ENCODE assay signal across 23 mouse cellular contexts in the genomic region with DNA sequence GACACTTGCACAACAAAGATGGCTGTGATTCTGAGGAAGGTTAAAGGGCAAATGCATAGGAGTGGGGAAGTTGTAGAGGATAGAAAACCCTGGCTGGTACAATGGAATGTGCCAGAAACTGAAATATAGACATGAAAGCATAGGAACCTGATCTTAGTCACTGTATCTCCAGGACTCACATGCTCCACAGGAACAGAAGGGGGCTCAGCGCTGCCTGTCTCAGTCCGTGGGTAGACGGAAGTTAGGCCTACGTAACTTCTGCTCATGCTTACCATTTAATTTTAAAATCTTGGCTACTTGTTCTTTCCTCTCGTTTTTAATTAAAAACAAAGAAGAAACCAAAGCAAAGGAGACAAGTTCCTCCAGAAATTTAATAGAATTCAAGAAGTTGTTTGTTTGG. TPM values are rescaled to one million over a fixed set of nuclear protein-coding genes. Genes with fewer than 3 reads are reported as not detected.
DNase-seq lines count a peak whose midpoint lies in the region; ATAC-seq lines count a peak whose summit lies in the region.
"Had no signal": no experiment of that assay in that cellular context is flagged by ENCODE, and none has a peak within 500 bp of the region (broad histone marks: within the 10 kb centered on the region; RNA-seq: fewer than 3 reads in every experiment).

No protein-coding gene starts in this region.

- no peaks in the 10 kb centered on the region for H3K36me3 ChIP-seq in midbrain, embryonic 15.5 days (replicated peaks)
- H3K36me3 ChIP-seq: embryonic facial prominence, embryonic 15.5 days; hindbrain, embryonic 10.5 days; midbrain, embryonic 12.5 days had no signal

- H3K27ac ChIP-seq in midbrain, embryonic 15.5 days: no peak overlapping the region
- H3K27ac ChIP-seq: embryonic facial prominence, embryonic 15.5 days; hindbrain, embryonic 10.5 days; liver, embryonic 14.5 days; midbrain, embryonic 12.5 days; stomach, postnatal 0 days had no signal

- H3K4me1 ChIP-seq in midbrain, embryonic 15.5 days: no peaks in the 10 kb centered on the region
- H3K4me1 ChIP-seq: embryonic facial prominence, embryonic 15.5 days; hindbrain, embryonic 10.5 days; midbrain, embryonic 12.5 days had no signal

- peak; percentile 95 for ATAC-seq in frontal cortex, adult (ENCODE audit: low TSS enrichment)
- ATAC-seq in midbrain, embryonic 15.5 days (replicated peaks): no peak
- ATAC-seq: forebrain, postnatal 0 days; intestine, postnatal 0 days had no signal

- 89% methylated on average over 5 of the region's 5 CpGs for WGBS in midbrain, embryonic 15.5 days

- H3K9me3 ChIP-seq in midbrain, embryonic 15.5 days: no peaks in the 10 kb centered on the region
- H3K9me3 ChIP-seq: embryonic facial prominence, embryonic 15.5 days; hindbrain, embryonic 10.5 days; midbrain, embryonic 12.5 days had no signal

- no peak overlapping the region for H3K9ac ChIP-seq in midbrain, embryonic 15.5 days
- H3K9ac ChIP-seq: embryonic facial prominence, embryonic 15.5 days; forebrain, postnatal 0 days; liver, embryonic 14.5 days; lung, embryonic 14.5 days; midbrain, embryonic 12.5 days had no signal

- H3K4me2 ChIP-seq in midbrain, embryonic 15.5 days: no peak overlapping the region
- H3K4me2 ChIP-seq: embryonic facial prominence, embryonic 15.5 days; heart, embryonic 11.5 days; lung, embryonic 14.5 days; midbrain, embryonic 12.5 days had no signal

- no peak overlapping the region for H3K4me3 ChIP-seq in midbrain, embryonic 15.5 days
- H3K4me3 ChIP-seq: embryonic facial prominence, embryonic 15.5 days; hindbrain, embryonic 10.5 days; midbrain, embryonic 12.5 days had no signal

- no peak for DNase-seq in frontal cortex, postnatal 14 days (ENCODE audit: low spot score in 2 of 2)
- peak; percentile 52 for DNase-seq in right cerebral cortex, adult 18-20 months
- DNase-seq in right cerebral cortex, postnatal 4 days: no peak
- peak; percentile 63 to 64 for DNase-seq in right cerebral cortex, adult 2 months (ENCODE audit: low spot score in 2 of 2)
- DNase-seq in testis, postnatal 14 days (ENCODE audit: low spot score): no peak
- DNase-seq in adrenal gland, adult (ENCODE audit: inconsistent age in 2 of 2, low spot score in 1 of 2): no peak
- DNase-seq: adrenal gland, postnatal 14 days; cerebellum, adult 11 months; cerebellum, adult 9-11 months; forebrain, postnatal 0 days; gastrocnemius, postnatal 10 days; heart, adult 11 months; kidney, postnatal 25 days; lung, embryonic 14.5 days had no signal

- no peaks in the 10 kb centered on the region for H3K27me3 ChIP-seq in midbrain, embryonic 15.5 days (replicated peaks)
- H3K27me3 ChIP-seq: embryonic facial prominence, embryonic 15.5 days had no signal

RNA-seq across cellular contexts. Expression of gene Alg10b, which starts 20.0 kb away (rescaled TPM):
- 47.6 and 50.9 TPM in 2 replicates for polyA plus RNA-seq in midbrain, embryonic 15.5 days (2015; fragmentation: Nextera tagmentation; extraction: Ambion mirVana)

Comparison
In these comparisons a context has a peak if more than half of its experiments do, and no peak if none do; other contexts are left out.
1. DNase-seq: peak in right cerebral cortex, adult 18-20 months (single experiment) and right cerebral cortex, adult 2 months (2 of 2); none in frontal cortex, postnatal 14 days (0 of 2), right cerebral cortex, postnatal 4 days (single experiment), testis, postnatal 14 days (single experiment) and adrenal gland, adult (0 of 2).